Mouse (Mus musculus) heart, embryonic 12.5 days (tissue): Measurements from ENCODE around the gene Hsf4. TPM values are rescaled to one million over a fixed set of nuclear protein-coding genes. Genes with fewer than 3 reads are reported as not detected.
A peak's percentile ranks its signal among the peaks of the same experiment; 100 is the strongest.
"Not testable (repeated sequence)": the region's sequence is repeated elsewhere in the genome, so short reads cannot be mapped to it uniquely, and the experiment has no call there.

ENCODE experiments used
- ATAC-seq: fragments of 200-750 bp; cut with Nextera tagmentation; 2 replicates; pipeline ENCODE4 v1.8.0; 2017; ENCODE audit warnings: moderate TSS enrichment, moderate library complexity; ENCODE audit not compliant: insufficient number of reproducible peaks, low FRiP score
- H3K27ac ChIP-seq: fragments of 300-500 bp; sonication (generic); 2 replicates; pipeline ENCODE4 v1.5.1; 2016; ENCODE audit warnings: mild to moderate bottlenecking, moderate library complexity; ENCODE audit not compliant: poor library complexity, severe bottlenecking
- H3K27me3 ChIP-seq: fragments of 300-500 bp; sonication (generic); replicated peaks from 2 replicates; pipeline ENCODE4 v1.6.1; 2016; ENCODE audit warnings: mild to moderate bottlenecking, moderate library complexity
- H3K36me3 ChIP-seq: fragments of 300-500 bp; sonication (generic); 2 replicates; pipeline ENCODE4 v1.6.1; 2016; ENCODE audit warnings: mild to moderate bottlenecking, moderate library complexity
- H3K4me1 ChIP-seq: fragments of 300-500 bp; sonication (generic); replicated peaks from 2 replicates; pipeline ENCODE4 v1.6.1; 2016; ENCODE audit warnings: mild to moderate bottlenecking
- H3K4me2 ChIP-seq: fragments of 300-500 bp; sonication (generic); 2 replicates; pipeline ENCODE4 v1.6.1; 2016; ENCODE audit warnings: mild to moderate bottlenecking, moderate library complexity
- H3K4me3 ChIP-seq: fragments of 300-500 bp; sonication (generic); 2 replicates; pipeline ENCODE4 v1.5.1; 2016; ENCODE audit warnings: mild to moderate bottlenecking
- H3K9ac ChIP-seq: fragments of 300-500 bp; sonication (generic); 2 replicates; pipeline ENCODE4 v1.6.1; 2016; ENCODE audit warnings: mild to moderate bottlenecking, moderate library complexity
- H3K9me3 ChIP-seq: fragments of 300-500 bp; sonication (generic); replicated peaks from 2 replicates; pipeline ENCODE4 v1.6.1; 2016; ENCODE audit warnings: mild to moderate bottlenecking, moderate library complexity
- WGBS: fragments of 180-500 bp; shearing (Covaris S2); methylation state at CpG from one replicate; pipeline ENCODE4 v1.1.7; 2016; 5-methylcytosine and 5-hydroxymethylcytosine counted together
- polyA plus RNA-seq: library from polyadenylated mRNA; unstranded; fragments of >200 nt; fragmentation: Nextera tagmentation; extraction: Ambion mirVana; gene quantifications from 2 replicates; pipeline ENCODE4 v1.2.1, GENCODE M21; 2016

Hsf4 gene
- polyA plus RNA-seq, result not detected in 2 replicates

DNA sequence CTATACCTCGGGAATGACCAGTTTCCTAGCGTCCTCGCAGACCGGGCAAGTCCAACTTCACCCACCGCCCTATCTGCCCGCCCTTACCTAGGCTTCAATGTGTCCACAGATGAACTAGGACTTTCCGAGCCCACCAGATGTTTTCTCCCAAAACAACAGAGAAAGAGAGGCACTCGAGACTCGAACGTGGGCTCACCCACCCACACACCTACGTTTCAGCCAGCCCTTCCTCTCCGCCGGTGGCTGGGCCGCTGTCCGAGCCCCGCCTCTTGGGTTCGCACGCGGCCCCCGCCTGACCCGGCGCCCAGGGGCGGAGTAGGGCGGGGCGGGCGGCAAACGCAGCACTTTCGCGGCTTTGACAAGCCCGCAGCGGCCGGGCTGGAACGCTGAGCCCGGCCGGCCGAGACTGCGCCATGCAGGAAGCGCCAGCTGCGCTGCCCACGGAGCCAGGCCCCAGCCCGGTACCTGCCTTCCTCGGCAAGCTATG is at the start of gene Hsf4:
Gene Hsf4, plus strand, starts transcription at position 341 of the 487 bp plus-strand sequence.
- H3K4me1 ChIP-seq, result peaks cover 37% of the 10 kb centered on the region
- no peaks in the 10 kb centered on the region for H3K36me3 ChIP-seq
- no peak for ATAC-seq
- H3K9me3 ChIP-seq, result peaks cover 5% of the 10 kb centered on the region; the same call in 1 of the 2 replicates
- peaks cover 89% of the 10 kb centered on the region for H3K27me3 ChIP-seq
- peak within 1 kb of the TSS; percentile 70 for H3K9ac ChIP-seq
- peak within 1 kb of the TSS; percentile 53 for H3K4me3 ChIP-seq
- peak within 1 kb of the TSS; percentile 87 for H3K4me2 ChIP-seq
- under 1% methylated on average over 41 of the region's 42 CpGs for WGBS
- no peak within 1 kb of the TSS for H3K27ac ChIP-seq

DNA sequence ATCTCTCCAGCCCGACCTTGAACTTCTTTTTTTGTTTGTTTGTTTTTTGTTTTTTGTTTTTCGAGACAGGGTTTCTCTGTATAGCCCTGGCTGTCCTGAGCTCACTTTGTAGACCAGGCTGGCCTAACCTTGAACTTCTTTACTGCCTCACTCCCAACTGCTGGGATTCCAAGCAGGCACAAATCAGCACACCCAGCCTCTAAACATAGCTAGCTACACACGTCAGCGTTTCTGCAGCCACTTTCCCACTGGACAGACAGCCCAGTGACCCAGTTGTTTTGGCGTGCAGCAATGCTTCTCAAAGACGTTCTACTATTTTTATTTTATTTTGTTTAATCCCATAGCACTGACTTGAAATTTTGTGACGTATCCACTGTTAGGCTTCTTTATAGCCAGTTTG is 45.8 kb upstream of the Hsf4 start:
- 0 out of 2 replicates have a peak overlapping the region, but pooled peaks have one; percentile 91 for H3K9ac ChIP-seq
- no peaks in the 10 kb centered on the region for H3K36me3 ChIP-seq
- no peak overlapping the region for H3K4me3 ChIP-seq
- 72% methylated on average over 7 of the region's 7 CpGs for WGBS
- H3K27me3 ChIP-seq, result no peaks in the 10 kb centered on the region
- peaks cover 16% of the 10 kb centered on the region for H3K4me1 ChIP-seq
- no peak for ATAC-seq
- H3K27ac ChIP-seq, result peak overlapping the region; percentile 78; the same call in 1 of the 2 replicates
- H3K9me3 ChIP-seq, result no peaks in the 10 kb centered on the region
- H3K4me2 ChIP-seq, result no peak overlapping the region

DNA sequence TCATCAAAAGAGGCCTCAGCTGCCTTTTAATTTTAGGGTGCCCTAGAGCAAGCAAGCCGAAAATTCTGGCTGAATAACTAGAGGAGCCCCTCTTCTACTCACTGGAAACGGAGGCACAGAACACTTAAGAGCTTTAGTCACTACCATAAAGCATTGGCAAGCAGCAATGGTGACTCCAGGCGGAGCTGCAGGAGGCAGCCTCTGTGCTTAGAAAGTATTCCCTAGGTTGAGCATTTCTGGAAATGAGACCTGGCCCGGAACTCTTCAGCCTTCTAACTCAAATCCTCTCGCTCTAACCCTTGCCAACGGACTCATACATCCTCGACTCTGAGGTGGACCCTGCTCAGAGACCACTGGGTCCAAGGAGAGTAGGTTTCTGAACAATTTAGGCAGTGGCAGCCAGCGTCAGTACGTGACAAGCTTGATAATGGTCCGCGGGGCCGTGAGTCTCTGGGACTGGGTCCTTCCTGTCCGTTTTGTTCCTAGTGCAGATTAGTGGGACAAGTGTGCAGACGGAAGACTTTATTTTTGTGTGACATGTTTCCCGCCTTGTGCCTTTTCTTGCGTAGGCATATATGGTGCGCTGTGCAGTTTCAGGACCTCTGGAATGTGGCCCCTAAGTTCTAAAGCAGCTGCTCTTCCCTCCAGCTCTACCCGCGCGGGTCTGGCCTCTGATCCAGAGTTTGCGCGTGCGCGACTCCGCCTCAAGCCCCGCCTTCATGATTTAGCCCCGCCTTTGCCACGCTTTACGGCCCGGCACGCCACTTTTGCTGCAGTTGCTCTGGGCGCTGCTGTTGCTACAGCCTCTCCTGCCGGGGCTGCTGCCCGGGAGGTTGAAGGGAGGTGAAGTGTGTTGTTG is 45.0 kb upstream of the Hsf4 start, which contains the start of gene D230025D16Rik:
Gene D230025D16Rik, plus strand, starts transcription at position 733 of the 859 bp plus-strand sequence.
- 3% methylated on average over 34 of the region's 34 CpGs for WGBS
- Histone ChIP-seq H3K27me3 (no peaks in the 10 kb centered on the region), H3K4me3 (peak within 1 kb of the TSS; percentile 96), H3K4me2 (peak within 1 kb of the TSS; percentile 80), H3K9ac (peak within 1 kb of the TSS; percentile 91), H3K9me3 (no peaks in the 10 kb centered on the region), H3K36me3 (no peaks in the 10 kb centered on the region), H3K4me1 (peaks cover 16% of the 10 kb centered on the region), H3K27ac (peak within 1 kb of the TSS; percentile 82)
- ATAC-seq, result peak; percentile 95

- peak overlapping the region; percentile 82 for H3K27ac ChIP-seq
- no peaks in the 10 kb centered on the region for H3K9me3 ChIP-seq
- no peaks in the 10 kb centered on the region for H3K27me3 ChIP-seq
- under 1% methylated on average over 27 of the region's 27 CpGs for WGBS
- peak overlapping the region; percentile 91 for H3K9ac ChIP-seq
- peaks cover 16% of the 10 kb centered on the region for H3K4me1 ChIP-seq
- H3K4me2 ChIP-seq, result peak overlapping the region; percentile 80
- ATAC-seq, result no peak
- H3K4me3 ChIP-seq, result peak overlapping the region; percentile 96
- no peaks in the 10 kb centered on the region for H3K36me3 ChIP-seq
Measured at GRCm38 (mm10) chr8:105225272-105225593, 44.4 kb upstream of the Hsf4 start.

DNA sequence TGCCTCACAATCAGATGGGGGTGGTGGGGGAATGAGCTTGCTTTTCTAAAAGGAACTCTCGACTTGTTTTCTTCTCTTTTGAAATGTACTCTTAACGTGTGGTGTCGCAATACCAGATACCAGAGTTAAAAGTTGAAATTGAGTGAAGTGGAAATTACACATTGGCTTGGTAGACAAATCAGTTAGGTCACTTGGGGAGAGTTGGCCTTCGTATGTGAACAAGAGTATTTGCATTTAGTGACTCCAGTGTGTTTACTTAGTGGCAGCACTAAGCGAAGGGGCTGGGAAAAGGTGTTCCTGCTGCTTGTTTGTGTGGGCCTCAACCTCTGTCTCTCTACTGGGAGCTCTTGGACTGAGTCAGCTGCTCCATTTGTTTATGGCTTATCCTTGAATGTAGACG is 43.7 kb upstream of the Hsf4 start:
- Histone ChIP-seq H3K4me1 (peaks cover 19% of the 10 kb centered on the region), H3K4me3 (peak overlapping the region; percentile 96), H3K27ac (0 out of 2 replicates have a peak overlapping the region, but pooled peaks have one; percentile 82), H3K9ac (peak overlapping the region; percentile 91), H3K36me3 (no peaks in the 10 kb centered on the region), H3K27me3 (no peaks in the 10 kb centered on the region), H3K9me3 (no peaks in the 10 kb centered on the region), H3K4me2 (peak overlapping the region; percentile 80)
- no peak for ATAC-seq
- WGBS, result 25% methylated on average over 6 of the region's 6 CpGs

- Histone ChIP-seq H3K4me2 (no peak overlapping the region), H3K27me3 (no peaks in the 10 kb centered on the region), H3K36me3 (peaks cover 23% of the 10 kb centered on the region), H3K4me3 (no peak overlapping the region), H3K27ac (no peak overlapping the region), H3K9ac (no peak overlapping the region), H3K4me1 (0 out of 2 replicates have a peak, but pooled peaks cover 9% of the 10 kb centered on the region), H3K9me3 (no peaks in the 10 kb centered on the region)
- WGBS, result 78% methylated on average over 12 of the region's 12 CpGs
- ATAC-seq, result no peak
Measured at GRCm38 (mm10) chr8:105231503-105232320, 37.9 kb upstream of the Hsf4 start.

DNA sequence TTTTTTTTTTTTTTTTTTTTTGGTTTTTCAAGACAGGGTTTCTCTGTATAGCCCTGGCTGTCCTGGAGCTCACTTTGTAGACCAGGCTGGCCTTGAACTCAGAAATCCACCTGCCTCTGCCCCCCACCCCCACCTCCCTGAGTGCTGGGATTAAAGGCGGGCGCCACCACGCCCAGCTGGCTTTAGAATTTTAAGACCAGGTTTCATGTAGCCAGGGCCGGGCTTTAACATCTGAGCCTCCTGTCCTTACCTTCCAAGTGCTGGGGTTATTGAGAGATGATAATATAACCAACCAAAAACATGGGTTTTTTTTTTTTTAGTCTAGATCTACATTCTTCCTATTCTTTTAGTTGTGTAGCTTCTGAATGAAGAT is 37.3 kb upstream of the Hsf4 start:
- WGBS, result 93% methylated on average over 4 of the region's 4 CpGs
- H3K4me1 ChIP-seq, H3K4me2 ChIP-seq, ATAC-seq, H3K27ac ChIP-seq, H3K27me3 ChIP-seq, H3K4me3 ChIP-seq, H3K9ac ChIP-seq, H3K9me3 ChIP-seq: not testable (repeated sequence)
- H3K36me3 ChIP-seq, result peaks cover 24% of the 10 kb centered on the region

- Histone ChIP-seq H3K9ac (no peak overlapping the region), H3K4me2 (no peak overlapping the region), H3K36me3 (peaks cover 31% of the 10 kb centered on the region), H3K27me3 (no peaks in the 10 kb centered on the region), H3K4me1 (0 out of 2 replicates have a peak, but pooled peaks cover 9% of the 10 kb centered on the region), H3K4me3 (no peak overlapping the region), H3K27ac (no peak overlapping the region), H3K9me3 (no peaks in the 10 kb centered on the region)
- 70% methylated on average over 1 of the region's 1 CpGs for WGBS
- no peak for ATAC-seq
Measured at GRCm38 (mm10) chr8:105233126-105233935, 36.3 kb upstream of the Hsf4 start.

GRCm38 (mm10) chr8:105235206-105235605 is 34.4 kb upstream of the Hsf4 start:
- Histone ChIP-seq H3K27me3 (no peaks in the 10 kb centered on the region), H3K27ac (no peak overlapping the region), H3K4me3 (no peak overlapping the region), H3K9ac (no peak overlapping the region), H3K9me3 (no peaks in the 10 kb centered on the region), H3K4me2 (no peak overlapping the region), H3K36me3 (peaks cover 45% of the 10 kb centered on the region), H3K4me1 (0 out of 2 replicates have a peak, but pooled peaks cover 9% of the 10 kb centered on the region)
- 78% methylated on average over 1 of the region's 1 CpGs for WGBS
- no peak for ATAC-seq

DNA sequence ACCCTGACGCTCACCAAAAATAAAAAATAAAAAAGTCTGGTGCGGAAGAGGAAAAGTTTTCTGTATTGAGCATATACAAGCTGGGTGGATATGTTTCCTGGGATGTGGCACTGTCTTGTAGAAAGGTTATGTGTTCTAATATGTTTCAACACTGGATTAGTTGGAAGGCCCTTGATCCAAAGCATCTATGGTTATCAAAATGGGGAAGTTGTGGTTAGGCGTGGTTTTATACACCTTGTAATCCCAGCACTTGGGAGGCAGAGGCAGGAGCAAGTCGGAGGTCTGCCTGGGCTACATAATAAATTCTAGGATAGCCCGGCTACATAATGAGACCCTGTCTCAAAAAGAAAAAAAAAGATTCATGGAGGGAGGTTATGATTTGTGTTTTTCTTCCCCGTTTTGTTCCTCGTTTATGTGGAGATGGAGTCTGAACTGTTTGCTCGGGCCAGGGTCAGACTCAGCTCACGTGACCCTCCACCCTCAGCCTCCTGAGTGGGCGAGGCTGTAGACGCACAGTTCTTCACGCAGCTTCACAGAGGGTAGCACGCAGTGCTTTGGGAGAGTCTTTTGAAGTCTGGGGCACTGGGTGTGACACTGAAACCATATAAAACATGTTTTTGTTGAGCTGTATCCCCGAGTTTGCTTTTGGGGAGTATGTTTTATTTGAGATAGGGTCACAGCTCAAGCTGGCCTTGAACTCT is 32.0 kb upstream of the Hsf4 start:
- ATAC-seq, result no peak
- H3K9me3 ChIP-seq, result no peaks in the 10 kb centered on the region
- no peak overlapping the region for H3K9ac ChIP-seq
- 87% methylated on average over 14 of the region's 14 CpGs for WGBS
- H3K4me1 ChIP-seq, result no peaks in the 10 kb centered on the region
- no peaks in the 10 kb centered on the region for H3K27me3 ChIP-seq
- no peak overlapping the region for H3K27ac ChIP-seq
- peaks cover 57% of the 10 kb centered on the region for H3K36me3 ChIP-seq
- no peak overlapping the region for H3K4me3 ChIP-seq
- H3K4me2 ChIP-seq, result no peak overlapping the region
